Mouse (Mus musculus) neutrophil, adult 83 days (primary cell): Measurements from ENCODE around the gene Usp9x. TPM values are rescaled to one million over a fixed set of nuclear protein-coding genes. Genes with fewer than 3 reads are reported as not detected.

ENCODE experiments used
- total RNA-seq, 2 experiments: library from RNA; stranded (reverse); gene quantifications; one replicate each; pipeline ENCODE4 v1.2.4; 2023

Gene Usp9x
- 10 to 100 TPM; 72.6 to 88.6 TPM for total RNA-seq

DNA sequence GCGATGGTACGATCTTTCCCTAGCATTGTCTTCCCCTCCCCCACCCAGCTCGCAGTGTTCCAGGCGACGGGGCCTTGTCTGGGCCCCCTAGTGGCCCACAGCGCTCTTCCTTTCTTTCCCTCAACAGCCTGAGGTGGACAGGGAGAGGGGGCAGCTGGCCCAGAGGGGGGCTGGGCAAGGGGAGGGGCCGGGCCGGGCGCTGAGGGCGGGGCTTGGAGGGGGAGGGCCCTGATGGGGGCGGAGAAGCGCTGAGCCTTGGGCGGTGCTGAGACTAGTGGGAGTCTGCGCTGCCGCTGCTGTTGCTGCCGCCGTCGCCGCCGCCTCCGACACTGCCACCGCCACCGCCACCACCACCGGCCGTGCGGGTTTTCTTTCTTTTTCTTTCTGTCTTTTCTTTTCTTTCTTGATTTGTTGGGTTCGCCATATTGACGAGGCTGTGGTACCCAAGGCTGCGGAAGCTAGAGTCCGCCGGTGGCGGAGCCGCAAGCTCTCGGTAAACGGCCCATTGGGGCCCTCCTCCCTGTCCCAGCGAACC, at the start of gene Usp9x:
TSS of gene Usp9x (plus strand) at position 258 of the 535 bp plus-strand sequence.

Other genes with a start within 250 kb of the Usp9x start
- 100 to 1,000 TPM; 461 to 497 TPM for gene Ddx3x, start 209.5 kb downstream of the Usp9x start, total RNA-seq